Mouse (Mus musculus): ENCODE results near the gene N4bp2.

GRCm38 (mm10) chr5:65871276-65871875 is 108.1 kb downstream of the N4bp2 start:
- TF ChIP-seq POLR2A (IDR thresholded peaks at IDR 0.05; ENCODE audit: insufficient read depth, low read depth, low read length) (no peak), CTCF (IDR thresholded peaks at IDR 0.05; ENCODE audit: insufficient read depth, low read depth, low read length) (no peak)

Data from olfactory bulb, adult 2 months (tissue).